Mouse (Mus musculus) testis, adult 2 months (tissue): ENCODE measurements around the gene Zcchc3. TPM values are rescaled to one million over a fixed set of nuclear protein-coding genes. Genes with fewer than 3 reads are reported as not detected.

Experiments
- H3K27ac ChIP-seq: fragments of 200-500 bp; 2 replicates; pipeline ENCODE4 v1.5.1; 2012; ENCODE audit warnings: low read depth, low read length; ENCODE audit not compliant: control insufficient read depth, insufficient read depth
- H3K27me3 ChIP-seq: fragments of 200-500 bp; 2 replicates; pipeline ENCODE4 v1.6.1; 2012; ENCODE audit warnings: mild to moderate bottlenecking, low read length, moderate library complexity; ENCODE audit not compliant: control insufficient read depth, insufficient read depth
- H3K36me3 ChIP-seq: fragments of 200-500 bp; 2 replicates; pipeline ENCODE4 v1.6.1; 2012; ENCODE audit warnings: mild to moderate bottlenecking, low read length; ENCODE audit not compliant: control insufficient read depth, insufficient read depth
- H3K4me1 ChIP-seq: fragments of 200-500 bp; 2 replicates; pipeline ENCODE4 v1.6.1; 2012; ENCODE audit warnings: low read length; ENCODE audit not compliant: control insufficient read depth, insufficient read depth
- H3K4me3 ChIP-seq: fragments of 200-500 bp; 2 replicates; pipeline ENCODE4 v1.5.1; 2012; ENCODE audit warnings: low read depth, mild to moderate bottlenecking, low read length, moderate library complexity, mixed read lengths; ENCODE audit not compliant: control insufficient read depth
- CTCF ChIP-seq: fragments of 200-500 bp; IDR thresholded peaks from 2 replicates; pipeline ENCODE4 v1.5.1; 2012; ENCODE audit warnings: low read depth, mild to moderate bottlenecking, inconsistent platforms, low read length, moderate library complexity; ENCODE audit not compliant: control insufficient read depth, insufficient read depth, insufficient replicate concordance
- POLR2A ChIP-seq: fragments of 200-500 bp; IDR thresholded peaks from 2 replicates; pipeline ENCODE4 v1.6.1; 2012; ENCODE audit warnings: low read depth, mild to moderate bottlenecking, inconsistent platforms, low read length, moderate library complexity; ENCODE audit not compliant: control insufficient read depth
- polyA plus RNA-seq: library from polyadenylated mRNA; depleted of rRNA; stranded (reverse); fragments of >200 nt; gene quantifications from 2 replicates; pipeline ENCODE4 v1.2.3, GENCODE M21; 2012

Gene Zcchc3
- polyA plus RNA-seq, 1 experiment, result 2.8 TPM

DNA sequence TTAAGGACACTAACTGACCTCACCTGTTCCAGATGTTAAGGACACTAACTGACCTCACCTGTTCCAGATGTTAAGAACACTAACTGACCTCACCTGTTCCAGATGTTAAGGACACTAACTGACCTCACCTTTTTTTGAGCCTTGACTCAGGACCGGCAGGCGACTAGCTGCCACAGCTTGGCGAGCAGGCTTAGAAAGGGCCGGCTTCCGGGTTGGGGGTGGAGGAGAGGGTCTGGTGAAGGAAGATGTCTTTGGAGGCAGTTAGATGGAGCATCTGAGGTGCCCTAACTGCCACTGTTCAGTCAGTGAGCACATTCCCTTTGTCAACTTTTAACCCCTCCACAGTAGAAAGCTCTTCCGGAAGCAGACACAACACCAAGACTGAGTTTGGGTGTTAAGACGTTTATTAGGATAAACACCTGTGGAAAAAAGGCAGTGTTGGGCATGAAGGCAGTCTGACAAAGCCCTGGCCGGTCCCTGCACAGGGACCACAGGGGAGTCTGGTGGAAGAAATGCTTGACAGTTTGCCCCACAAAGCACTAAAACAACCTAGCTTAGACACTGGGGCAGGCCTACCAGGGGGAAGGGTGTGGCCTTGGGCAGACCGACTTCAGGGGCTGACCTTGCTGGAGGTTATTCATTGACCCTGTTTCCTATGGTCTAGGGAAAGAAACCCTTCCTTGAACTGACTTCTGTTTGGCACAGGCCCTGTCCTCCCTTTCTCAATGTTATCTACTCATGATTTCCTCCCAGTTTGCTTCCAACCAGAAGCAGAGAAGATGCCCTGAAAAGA is 21.4 kb downstream of the Zcchc3 start:
- Histone ChIP-seq H3K4me1 (peaks cover 29% of the 10 kb centered on the region), H3K27me3 (no peaks in the 10 kb centered on the region), H3K4me3 (no peak overlapping the region), H3K27ac (no peak overlapping the region), H3K36me3 (no peaks in the 10 kb centered on the region)
- TF ChIP-seq POLR2A, result no peak
- no peak for TF ChIP-seq CTCF

DNA sequence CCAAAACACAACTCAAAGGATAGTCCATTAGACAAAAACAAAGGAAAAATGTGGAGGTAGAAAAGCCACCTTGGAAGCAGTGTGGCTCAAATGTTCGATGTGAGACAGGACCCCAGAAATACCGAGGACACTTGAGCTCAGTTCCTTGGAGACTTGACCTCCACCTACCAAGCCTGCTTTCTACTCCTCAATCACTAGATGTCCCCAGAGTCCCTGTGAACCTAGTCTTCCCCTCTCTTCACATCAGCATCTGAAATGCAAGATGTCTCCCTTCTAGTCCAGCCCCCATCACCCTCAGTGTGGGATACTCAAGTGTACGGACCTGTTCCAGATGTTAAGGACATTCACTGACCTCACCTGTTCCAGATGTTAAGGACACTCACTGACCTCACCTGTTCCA is 22.0 kb downstream of the Zcchc3 start:
- Histone ChIP-seq H3K27me3 (no peaks in the 10 kb centered on the region), H3K27ac (no peak overlapping the region), H3K4me1 (peaks cover 24% of the 10 kb centered on the region), H3K4me3 (no peak overlapping the region), H3K36me3 (no peaks in the 10 kb centered on the region)
- TF ChIP-seq POLR2A (no peak), CTCF (no peak; the same call in 1 of the 2 replicates)

DNA sequence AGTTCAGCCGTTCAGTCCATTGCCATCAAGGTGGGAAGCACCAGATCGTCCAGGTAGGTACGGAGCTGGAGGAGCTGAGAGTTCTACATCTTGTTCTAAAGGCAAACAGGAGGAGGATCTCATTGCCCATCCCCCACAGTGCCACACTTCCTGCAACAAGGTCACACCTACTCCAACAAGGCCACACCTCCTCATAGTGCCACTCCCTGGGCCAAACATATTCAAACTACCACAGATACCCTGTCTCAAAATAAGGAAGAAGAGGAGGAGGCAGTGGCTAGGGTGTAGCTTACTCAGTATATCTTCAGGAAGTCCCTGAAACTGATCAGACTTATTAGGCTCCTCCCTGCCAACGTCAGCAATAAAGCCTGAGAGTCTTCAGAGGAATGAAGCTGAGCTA is 30.6 kb downstream of the Zcchc3 start:
- H3K27me3 ChIP-seq, result no peaks in the 10 kb centered on the region
- H3K4me1 ChIP-seq, result no peaks in the 10 kb centered on the region
- TF ChIP-seq POLR2A (no peak), CTCF (no peak)
- no peak overlapping the region for H3K4me3 ChIP-seq
- no peaks in the 10 kb centered on the region for H3K36me3 ChIP-seq
- H3K27ac ChIP-seq, result no peak overlapping the region

DNA sequence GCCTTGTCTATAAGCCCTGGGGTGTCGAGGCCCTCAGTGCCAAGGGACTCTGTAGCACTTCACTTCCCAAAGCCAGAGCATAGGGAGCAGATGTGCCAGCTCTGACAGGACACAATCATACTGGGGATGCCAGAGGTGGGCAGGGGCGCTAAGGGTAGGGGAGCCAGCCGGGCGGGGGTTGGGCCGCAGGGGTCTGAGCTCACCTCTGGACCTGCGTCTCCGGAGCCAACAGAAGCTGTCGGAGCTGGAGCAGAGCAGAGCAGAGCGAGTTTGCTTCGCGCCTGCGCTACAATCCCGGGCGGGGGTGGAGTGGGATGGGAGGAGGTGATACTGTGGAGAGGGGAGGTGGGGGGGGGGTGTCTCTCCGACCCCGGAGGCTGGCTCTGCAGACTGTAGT is 38.5 kb downstream of the Zcchc3 start, which contains the start of gene Nrsn2:
Gene Nrsn2, minus strand, starts transcription at position 294 of the 397 bp plus-strand sequence.
- H3K27me3 ChIP-seq, result no peaks in the 10 kb centered on the region; the same call in 1 of the 2 replicates
- no peaks in the 10 kb centered on the region for H3K36me3 ChIP-seq
- TF ChIP-seq CTCF, result no peak
- no peak for TF ChIP-seq POLR2A
- H3K27ac ChIP-seq, result no peak within 1 kb of the TSS
- H3K4me3 ChIP-seq, result no peak within 1 kb of the TSS; the same call in 1 of the 2 replicates
- peaks cover 16% of the 10 kb centered on the region for H3K4me1 ChIP-seq

- Histone ChIP-seq H3K27ac (no peak overlapping the region), H3K36me3 (no peaks in the 10 kb centered on the region), H3K4me1 (peaks cover 16% of the 10 kb centered on the region), H3K4me3 (no peak overlapping the region), H3K27me3 (no peaks in the 10 kb centered on the region; the same call in 1 of the 2 replicates)
- TF ChIP-seq POLR2A (no peak), CTCF (no peak)
Measured at GRCm38 (mm10) chr2:152375652-152376344, 39.0 kb downstream of the Zcchc3 start.

DNA sequence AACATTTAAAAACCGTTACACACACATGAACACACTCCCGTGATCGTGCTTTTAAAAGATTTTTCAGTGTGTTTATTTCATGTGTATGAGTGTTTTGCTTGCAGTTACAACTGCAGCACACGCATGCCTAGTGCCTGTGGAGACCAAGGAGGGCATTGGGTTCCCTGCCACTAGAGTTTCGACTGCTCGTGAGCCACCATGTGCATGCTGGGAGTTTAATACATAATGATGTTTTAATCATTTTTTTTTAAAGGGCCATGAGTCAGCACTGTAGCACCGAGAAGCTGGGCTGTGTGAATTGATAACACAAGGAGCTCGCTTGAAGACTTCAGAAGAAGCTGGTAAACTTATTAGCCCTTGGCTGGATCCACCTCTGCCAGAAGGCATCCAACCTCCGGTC is 41.3 kb downstream of the Zcchc3 start:
- Histone ChIP-seq H3K36me3 (no peaks in the 10 kb centered on the region), H3K4me3 (no peak overlapping the region), H3K4me1 (peaks cover 23% of the 10 kb centered on the region), H3K27me3 (no peaks in the 10 kb centered on the region; the same call in 1 of the 2 replicates), H3K27ac (no peak overlapping the region)
- TF ChIP-seq POLR2A, result no peak
- no peak for TF ChIP-seq CTCF

DNA sequence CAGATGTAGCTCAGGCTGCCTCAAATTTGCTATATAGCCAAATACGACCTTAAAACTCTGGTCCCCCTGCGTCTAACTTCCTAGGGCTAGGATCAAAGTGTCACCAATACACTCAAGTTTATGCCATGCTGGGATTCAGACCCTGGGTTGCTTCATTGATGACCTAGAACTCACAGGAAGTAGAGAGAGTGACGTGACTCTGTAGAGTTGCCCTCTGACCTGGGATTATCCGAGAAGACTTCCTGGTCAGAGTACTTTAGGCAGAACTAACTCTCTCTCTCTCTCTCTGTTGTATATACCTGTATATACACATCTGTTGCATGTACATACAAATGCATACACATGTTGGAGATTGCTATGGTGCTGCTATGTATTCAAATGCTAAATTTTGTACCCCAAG is 42.2 kb downstream of the Zcchc3 start:
- Histone ChIP-seq H3K27ac (no peak overlapping the region), H3K27me3 (no peaks in the 10 kb centered on the region; the same call in 1 of the 2 replicates)
- TF ChIP-seq CTCF, result no peak
- no peak for TF ChIP-seq POLR2A

More for the DNA sequence above, 42.2 kb downstream of the Zcchc3 start:
- Histone ChIP-seq H3K36me3 (no peaks in the 10 kb centered on the region), H3K4me3 (no peak overlapping the region), H3K4me1 (peaks cover 23% of the 10 kb centered on the region)
